Mouse (Mus musculus) midbrain, embryonic 13.5 days (tissue): ENCODE measurements around the gene Rab38. TPM values are rescaled to one million over a fixed set of nuclear protein-coding genes. Genes with fewer than 3 reads are reported as not detected.

ENCODE experiments used
- ATAC-seq: fragments of 200-750 bp; cut with Nextera tagmentation; 2 replicates; pipeline ENCODE4 v1.8.0; 2017; ENCODE audit warnings: mild to moderate bottlenecking, moderate TSS enrichment, moderate library complexity
- H3K27ac ChIP-seq: fragments of 300-500 bp; sonication (generic); 2 replicates; pipeline ENCODE4 v1.5.1; 2015; ENCODE audit warnings: inconsistent platforms, mild to moderate bottlenecking, moderate library complexity
- H3K27me3 ChIP-seq: fragments of 300-500 bp; sonication (generic); 2 replicates; pipeline ENCODE4 v1.6.1; 2015; ENCODE audit warnings: mild to moderate bottlenecking, inconsistent platforms
- H3K36me3 ChIP-seq: fragments of 300-500 bp; sonication (generic); 2 replicates; pipeline ENCODE4 v1.6.1; 2015; ENCODE audit warnings: mild to moderate bottlenecking, inconsistent platforms
- H3K4me1 ChIP-seq: fragments of 300-500 bp; sonication (generic); replicated peaks from 2 replicates; pipeline ENCODE4 v1.6.1; 2015; ENCODE audit warnings: inconsistent platforms
- H3K4me2 ChIP-seq: fragments of 300-500 bp; sonication (generic); replicated peaks from 2 replicates; pipeline ENCODE4 v1.6.1; 2015; ENCODE audit warnings: moderate library complexity, mild to moderate bottlenecking, inconsistent platforms
- H3K4me3 ChIP-seq: fragments of 300-500 bp; sonication (generic); replicated peaks from 2 replicates; pipeline ENCODE4 v1.5.1; 2015; ENCODE audit warnings: mild to moderate bottlenecking, inconsistent platforms
- H3K9ac ChIP-seq: fragments of 300-500 bp; sonication (generic); replicated peaks from 2 replicates; pipeline ENCODE4 v1.6.1; 2015; ENCODE audit warnings: mild to moderate bottlenecking, inconsistent platforms
- H3K9me3 ChIP-seq: fragments of 300-500 bp; sonication (generic); 2 replicates; pipeline ENCODE4 v1.6.1; 2016; ENCODE audit warnings: mild to moderate bottlenecking, inconsistent platforms
- WGBS: fragments of 180-500 bp; shearing (Covaris S2); methylation state at CpG from one replicate; pipeline ENCODE4 v1.1.7; 2015; 5-methylcytosine and 5-hydroxymethylcytosine counted together
- polyA plus RNA-seq: library from polyadenylated mRNA; unstranded; fragments of >200 nt; fragmentation: Nextera tagmentation; extraction: Ambion mirVana; gene quantifications from 2 replicates; pipeline ENCODE4 v1.2.1, GENCODE M21; 2015

Gene Rab38
- polyA plus RNA-seq, 1 experiment from 2014 or later: 1.6 TPM

DNA sequence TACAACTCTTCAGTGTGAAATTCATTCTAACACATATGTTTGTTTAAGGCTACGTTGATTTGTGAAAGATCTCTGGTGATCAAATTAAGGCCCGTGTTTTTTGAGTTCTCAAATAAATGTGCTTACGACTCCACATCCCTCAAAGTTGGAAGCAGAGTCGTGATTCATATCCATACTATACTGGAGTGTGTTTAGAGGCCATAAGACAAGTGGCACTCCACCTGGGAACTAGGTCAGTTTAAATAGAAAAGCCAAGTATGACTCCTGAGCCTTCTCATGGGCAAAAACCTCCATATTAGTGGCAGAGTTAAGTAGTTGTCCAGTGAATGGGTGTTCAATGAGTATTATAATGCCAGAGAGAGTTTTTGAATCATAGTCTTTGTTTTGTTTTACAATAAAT lies 13.4 kb downstream of the Rab38 start:
- ATAC-seq: no peak
- no peak overlapping the region for H3K9ac ChIP-seq
- no peaks in the 10 kb centered on the region for H3K36me3 ChIP-seq
- no peaks in the 10 kb centered on the region for H3K4me1 ChIP-seq
- WGBS: 88% methylated on average over 4 of the region's 4 CpGs
- H3K4me2 ChIP-seq: no peak overlapping the region
- H3K27ac ChIP-seq: no peak overlapping the region
- no peaks in the 10 kb centered on the region for H3K9me3 ChIP-seq
- H3K27me3 ChIP-seq: no peaks in the 10 kb centered on the region
- no peak overlapping the region for H3K4me3 ChIP-seq

DNA sequence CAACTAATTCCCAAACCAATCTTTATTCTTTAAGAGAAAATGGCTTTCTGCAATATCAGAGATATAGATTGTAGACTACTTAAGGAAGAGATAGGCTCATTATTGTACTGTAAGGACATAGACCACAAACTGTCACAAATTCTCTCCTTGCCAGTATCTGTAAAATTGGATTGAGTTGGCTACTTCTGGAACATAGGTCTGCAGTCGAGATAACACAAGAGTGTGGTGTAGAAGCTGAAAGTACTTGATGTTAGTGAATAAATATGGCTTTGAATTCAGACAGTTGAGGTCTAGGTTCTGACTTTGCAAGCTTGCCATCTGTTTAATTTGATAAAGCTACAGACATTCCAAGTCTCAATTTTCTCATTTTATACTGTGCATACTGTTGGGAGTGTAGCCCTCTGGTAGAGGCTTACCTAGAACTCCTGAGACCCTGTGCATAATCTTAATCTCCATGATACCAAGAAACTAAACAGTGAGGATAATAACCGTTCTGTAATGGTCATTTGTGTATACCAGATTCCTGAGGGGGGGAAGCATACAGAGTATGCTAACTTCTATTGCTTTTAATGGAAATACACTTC lies 15.3 kb downstream of the Rab38 start:
- ATAC-seq: no peak
- H3K9ac ChIP-seq: no peak overlapping the region
- no peak overlapping the region for H3K4me2 ChIP-seq
- H3K4me3 ChIP-seq: no peak overlapping the region
- no peaks in the 10 kb centered on the region for H3K27me3 ChIP-seq
- no peaks in the 10 kb centered on the region for H3K4me1 ChIP-seq
- no peaks in the 10 kb centered on the region for H3K9me3 ChIP-seq
- H3K27ac ChIP-seq: no peak overlapping the region
- WGBS: 79% methylated on average over 2 of the region's 2 CpGs
- no peaks in the 10 kb centered on the region for H3K36me3 ChIP-seq

DNA sequence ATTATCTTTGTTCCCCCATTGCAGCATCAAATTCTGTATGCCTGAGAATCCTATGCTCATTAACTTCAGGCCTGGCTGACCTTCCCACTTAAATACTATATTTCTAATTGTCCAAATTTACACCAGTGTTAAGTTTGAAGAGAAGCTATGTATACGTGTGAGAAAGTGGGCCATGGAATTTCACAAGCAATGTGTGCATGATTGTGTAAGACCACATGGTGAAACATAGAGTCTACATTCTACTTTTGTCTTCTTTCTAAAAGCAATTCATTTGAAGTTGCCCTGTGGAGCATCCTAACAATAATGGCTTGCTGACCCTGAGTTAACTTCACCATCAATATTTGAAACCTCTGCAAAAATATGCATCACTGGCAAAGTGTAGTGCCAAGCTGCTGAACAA lies 23.2 kb downstream of the Rab38 start:
- Histone ChIP-seq H3K9me3 (no peaks in the 10 kb centered on the region), H3K4me2 (no peak overlapping the region), H3K27ac (no peak overlapping the region), H3K27me3 (no peaks in the 10 kb centered on the region), H3K36me3 (no peaks in the 10 kb centered on the region), H3K4me3 (no peak overlapping the region), H3K9ac (no peak overlapping the region), H3K4me1 (no peaks in the 10 kb centered on the region)
- WGBS: 74% methylated on average over 1 of the region's 1 CpGs
- no peak for ATAC-seq

DNA sequence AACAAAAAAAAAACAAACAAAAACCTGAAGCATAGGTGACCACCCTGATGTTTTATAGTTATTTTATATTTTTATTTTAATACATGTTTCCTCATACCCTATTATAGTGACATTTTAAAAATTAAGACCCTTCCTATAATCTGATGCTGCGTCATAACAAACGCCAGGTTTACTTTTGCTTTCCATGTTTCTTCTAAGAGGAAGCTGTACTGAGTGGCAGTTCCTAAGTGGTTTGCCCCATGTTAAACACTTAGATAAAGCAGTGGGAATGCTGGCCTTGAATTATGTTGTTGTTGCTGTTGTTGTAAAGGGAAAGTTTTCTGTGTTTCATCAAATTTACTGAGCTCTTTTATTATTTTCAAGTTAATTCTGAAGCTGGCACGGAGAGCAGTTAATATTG lies 27.8 kb downstream of the Rab38 start:
- H3K27me3 ChIP-seq: no peaks in the 10 kb centered on the region
- no peaks in the 10 kb centered on the region for H3K9me3 ChIP-seq
- H3K4me3 ChIP-seq: no peak overlapping the region
- no peak overlapping the region for H3K27ac ChIP-seq
- 93% methylated on average over 3 of the region's 3 CpGs for WGBS
- H3K9ac ChIP-seq: no peak overlapping the region
- H3K4me1 ChIP-seq: no peaks in the 10 kb centered on the region
- no peak for ATAC-seq
- no peaks in the 10 kb centered on the region for H3K36me3 ChIP-seq
- no peak overlapping the region for H3K4me2 ChIP-seq

DNA sequence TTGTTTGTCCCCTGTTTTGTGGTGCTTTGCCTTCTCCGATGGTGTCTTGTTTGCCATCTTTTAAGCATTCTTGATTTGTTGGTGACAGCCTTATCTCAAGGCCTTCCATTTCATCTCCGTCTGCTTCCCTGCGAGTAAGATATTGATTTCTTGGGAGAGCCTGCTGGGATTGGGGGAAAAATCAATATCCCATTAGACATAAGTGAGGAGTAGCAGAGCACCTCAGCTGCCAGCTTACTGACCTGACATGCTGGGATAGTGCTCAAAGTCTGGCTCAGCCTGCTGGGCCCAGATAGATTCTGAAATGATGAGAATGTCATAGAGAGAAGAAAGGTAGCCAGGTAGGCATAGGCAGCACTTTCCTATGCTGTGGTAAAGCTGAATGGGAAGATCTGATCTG lies 37.7 kb downstream of the Rab38 start:
- Histone ChIP-seq H3K9ac (no peak overlapping the region), H3K4me2 (no peak overlapping the region), H3K9me3 (no peaks in the 10 kb centered on the region), H3K4me1 (no peaks in the 10 kb centered on the region), H3K36me3 (no peaks in the 10 kb centered on the region), H3K4me3 (no peak overlapping the region), H3K27me3 (no peaks in the 10 kb centered on the region), H3K27ac (no peak overlapping the region)
- 74% methylated on average over 3 of the region's 3 CpGs for WGBS
- ATAC-seq: peak; percentile 63; the same call in 1 of the 2 replicates

DNA sequence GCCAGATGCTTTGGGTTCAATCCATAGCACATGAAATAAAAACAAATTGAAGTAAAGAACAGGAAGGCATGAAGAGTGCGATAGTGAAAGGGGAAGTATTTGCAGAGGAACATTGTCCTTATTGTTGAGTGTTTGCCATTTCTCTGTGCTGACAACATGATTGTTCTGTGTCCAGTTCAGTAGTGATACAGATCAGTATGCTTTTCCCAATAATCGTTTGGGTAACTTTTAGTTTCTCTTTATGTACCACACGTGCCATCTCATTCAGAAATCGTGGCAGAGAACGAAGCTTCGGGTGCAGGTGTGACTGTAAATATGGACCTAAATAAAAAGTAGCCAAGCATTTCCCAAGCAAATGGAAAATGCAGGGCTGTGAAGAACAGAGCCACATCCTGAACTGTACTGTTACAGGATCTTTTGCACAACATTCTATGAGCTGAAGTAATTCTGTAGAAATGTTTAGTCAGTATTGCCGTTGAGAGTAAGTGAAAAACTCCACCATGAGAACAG lies 52.1 kb downstream of the Rab38 start:
- WGBS: 92% methylated on average over 7 of the region's 7 CpGs
- ATAC-seq: no peak
- no peaks in the 10 kb centered on the region for H3K9me3 ChIP-seq

DNA sequence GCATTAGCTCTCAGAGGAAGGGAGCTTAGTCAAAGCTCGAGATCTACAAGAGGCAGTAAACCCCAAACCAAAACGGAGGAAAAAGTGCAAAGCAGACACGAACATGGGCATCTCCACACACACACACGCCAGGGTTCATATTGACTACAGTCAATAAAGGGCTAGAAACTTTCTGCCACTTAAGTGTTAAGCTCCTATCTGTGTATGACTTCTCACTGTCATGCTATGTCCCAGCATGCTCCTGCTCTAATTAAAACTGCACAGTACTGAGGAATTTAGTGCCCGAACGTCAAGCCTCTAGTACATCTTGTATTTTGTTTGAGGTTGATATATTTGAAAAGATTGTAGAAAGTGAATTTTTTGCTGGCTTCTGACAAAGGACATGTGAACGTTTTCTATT lies 52.6 kb downstream of the Rab38 start:
- H3K27ac ChIP-seq: no peak overlapping the region
- no peak overlapping the region for H3K4me2 ChIP-seq
- no peaks in the 10 kb centered on the region for H3K9me3 ChIP-seq
- WGBS: 83% methylated on average over 7 of the region's 7 CpGs
- no peaks in the 10 kb centered on the region for H3K4me1 ChIP-seq
- no peaks in the 10 kb centered on the region for H3K36me3 ChIP-seq
- ATAC-seq: no peak
- H3K4me3 ChIP-seq: no peak overlapping the region
- no peak overlapping the region for H3K9ac ChIP-seq
- H3K27me3 ChIP-seq: no peaks in the 10 kb centered on the region

More for the DNA sequence above, 52.1 kb downstream of the Rab38 start:
- H3K36me3 ChIP-seq: no peaks in the 10 kb centered on the region
- H3K27ac ChIP-seq: no peak overlapping the region
- H3K4me1 ChIP-seq: no peaks in the 10 kb centered on the region
- no peaks in the 10 kb centered on the region for H3K27me3 ChIP-seq
- H3K9ac ChIP-seq: no peak overlapping the region
- H3K4me2 ChIP-seq: no peak overlapping the region
- H3K4me3 ChIP-seq: no peak overlapping the region

DNA sequence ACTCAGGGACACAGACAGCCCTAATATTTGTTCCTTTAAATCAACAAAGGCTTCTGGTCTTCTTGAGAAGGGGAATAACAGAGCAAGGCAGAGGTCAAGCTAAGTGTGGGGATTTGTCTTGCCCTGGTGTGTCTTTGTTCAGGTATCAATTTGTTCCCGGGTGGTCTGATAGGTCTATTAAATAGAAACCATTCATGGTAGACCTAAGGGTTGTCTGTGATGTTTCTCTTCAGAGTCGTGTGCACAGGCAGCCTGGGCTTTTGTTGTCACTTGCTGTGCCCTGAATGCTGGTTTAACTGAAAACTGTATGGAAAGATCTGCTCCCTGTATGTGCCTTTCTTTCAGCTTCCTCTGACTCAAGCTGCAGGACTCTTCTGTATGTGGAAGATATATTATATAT lies 60.9 kb downstream of the Rab38 start:
- Histone ChIP-seq H3K9ac (no peak overlapping the region), H3K4me2 (no peak overlapping the region), H3K4me3 (no peak overlapping the region), H3K36me3 (no peaks in the 10 kb centered on the region), H3K4me1 (no peaks in the 10 kb centered on the region), H3K27ac (no peak overlapping the region), H3K27me3 (no peaks in the 10 kb centered on the region), H3K9me3 (no peaks in the 10 kb centered on the region)
- ATAC-seq: peak; percentile 73
- 8% methylated on average over 2 of the region's 2 CpGs for WGBS

DNA sequence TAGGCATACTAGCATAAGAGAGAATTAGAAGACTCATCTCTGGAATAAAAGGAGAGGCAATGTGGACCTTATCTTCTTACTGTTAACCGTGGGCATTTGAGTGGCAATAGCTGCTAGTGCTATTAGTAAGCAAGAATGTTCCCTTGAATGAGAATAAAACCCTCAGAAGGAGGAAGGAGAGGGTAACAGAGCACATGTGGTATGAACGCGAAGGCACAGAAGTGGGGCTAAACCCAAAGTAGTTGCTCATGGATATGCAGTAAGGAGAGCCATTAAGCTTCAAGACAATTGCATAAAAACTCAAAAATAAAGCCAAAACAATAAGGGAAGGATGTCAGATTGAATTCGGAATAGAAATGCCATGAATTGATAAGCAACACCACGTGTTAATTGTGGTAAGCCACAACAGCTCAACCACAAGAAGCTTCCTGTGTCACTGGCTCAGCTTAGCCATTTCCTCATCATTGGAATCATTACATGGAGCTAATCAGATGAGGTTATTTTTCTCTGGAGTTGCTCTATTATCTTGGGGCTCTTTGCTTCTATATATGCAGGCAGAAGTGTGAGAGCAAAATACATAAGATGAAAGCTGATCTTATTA lies 72.2 kb downstream of the Rab38 start:
- Histone ChIP-seq H3K4me2 (no peak overlapping the region), H3K4me1 (0 out of 2 replicates have a peak, but pooled peaks cover 2% of the 10 kb centered on the region), H3K27me3 (no peaks in the 10 kb centered on the region), H3K27ac (no peak overlapping the region), H3K9ac (no peak overlapping the region), H3K36me3 (no peaks in the 10 kb centered on the region), H3K9me3 (no peaks in the 10 kb centered on the region), H3K4me3 (no peak overlapping the region)
- 90% methylated on average over 5 of the region's 5 CpGs for WGBS
- no peak for ATAC-seq

DNA sequence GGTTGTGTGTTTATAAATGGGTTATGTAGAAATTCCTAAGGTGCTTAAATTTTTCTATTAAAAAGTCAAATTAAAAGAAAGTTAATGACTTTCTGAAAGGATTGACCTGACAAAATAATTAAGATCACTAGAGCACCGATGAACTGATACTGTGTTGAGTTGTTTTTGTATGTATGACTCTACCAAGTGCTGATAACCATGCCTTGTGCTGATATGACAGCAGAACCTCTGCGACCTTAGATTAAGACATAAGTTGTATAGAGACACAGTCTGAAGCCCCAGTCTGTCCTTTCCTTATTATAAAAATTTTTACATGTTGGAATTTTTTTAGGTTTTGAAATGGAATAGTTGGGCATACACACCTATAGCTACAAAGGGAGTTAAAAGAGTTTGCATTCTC lies 79.7 kb downstream of the Rab38 start:
- H3K4me3 ChIP-seq: no peak overlapping the region
- no peaks in the 10 kb centered on the region for H3K36me3 ChIP-seq
- no peak for ATAC-seq
- H3K27ac ChIP-seq: no peak overlapping the region
- 92% methylated on average over 2 of the region's 2 CpGs for WGBS
- H3K27me3 ChIP-seq: no peaks in the 10 kb centered on the region
- H3K9me3 ChIP-seq: no peaks in the 10 kb centered on the region
- no peaks in the 10 kb centered on the region for H3K4me1 ChIP-seq
- no peak overlapping the region for H3K9ac ChIP-seq
- H3K4me2 ChIP-seq: no peak overlapping the region

DNA sequence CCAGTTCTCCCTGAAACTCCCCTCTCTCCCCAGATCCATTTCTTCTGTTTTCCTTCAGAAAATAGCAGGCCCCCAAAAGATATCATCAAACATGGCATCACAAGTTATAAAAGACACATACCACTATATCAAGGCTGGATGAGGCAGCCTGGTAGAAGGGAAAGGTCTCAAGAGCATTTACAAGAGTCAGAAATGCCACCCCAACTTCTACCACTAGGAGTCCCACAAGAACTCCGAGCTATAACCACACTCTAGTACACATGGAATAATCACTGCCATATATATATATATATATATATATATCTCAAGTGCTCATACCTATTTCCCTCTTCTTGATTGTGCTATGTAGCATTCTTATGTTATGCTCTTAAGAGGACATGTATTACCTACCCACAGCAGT lies 92.4 kb downstream of the Rab38 start:
- H3K9ac ChIP-seq: no peak overlapping the region
- no peak overlapping the region for H3K4me2 ChIP-seq
- H3K4me1 ChIP-seq: no peaks in the 10 kb centered on the region
- ATAC-seq: no peak
- H3K4me3 ChIP-seq: no peak overlapping the region
- H3K27ac ChIP-seq: no peak overlapping the region
- H3K9me3 ChIP-seq: no peaks in the 10 kb centered on the region
- H3K36me3 ChIP-seq: no peaks in the 10 kb centered on the region
- 78% methylated on average over 1 of the region's 1 CpGs for WGBS
- no peaks in the 10 kb centered on the region for H3K27me3 ChIP-seq

DNA sequence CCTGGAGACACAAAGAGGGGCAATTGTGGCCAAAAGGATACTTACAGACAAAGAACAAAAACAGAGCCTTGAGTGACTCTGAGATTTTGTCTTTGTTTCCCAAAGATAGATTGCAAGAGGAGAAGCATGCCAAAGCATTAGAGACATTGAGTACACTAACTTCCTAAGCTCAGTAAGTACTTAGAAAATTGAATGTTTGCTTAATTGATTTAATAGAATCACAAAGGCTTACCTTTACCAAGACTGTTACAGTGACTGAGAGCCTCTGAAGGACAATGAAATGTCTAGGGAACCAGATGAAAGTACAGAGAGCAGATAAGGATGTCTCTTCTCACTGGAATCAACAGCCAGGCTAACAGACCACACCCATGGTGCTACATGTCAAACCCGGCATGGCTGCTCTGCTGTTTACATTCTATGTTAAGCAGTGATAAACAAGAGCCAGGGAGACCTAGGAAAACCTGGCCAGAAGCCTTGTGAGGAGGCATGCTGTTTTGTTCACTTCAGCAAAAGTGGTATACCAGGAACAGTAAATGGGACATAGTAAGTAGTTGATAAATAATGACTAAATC lies 97.1 kb downstream of the Rab38 start:
- no peak for ATAC-seq
- Histone ChIP-seq H3K27me3 (no peaks in the 10 kb centered on the region), H3K4me1 (no peaks in the 10 kb centered on the region), H3K27ac (no peak overlapping the region), H3K36me3 (no peaks in the 10 kb centered on the region), H3K4me3 (no peak overlapping the region), H3K4me2 (no peak overlapping the region), H3K9me3 (no peaks in the 10 kb centered on the region), H3K9ac (no peak overlapping the region)
- 58% methylated on average over 1 of the region's 1 CpGs for WGBS

DNA sequence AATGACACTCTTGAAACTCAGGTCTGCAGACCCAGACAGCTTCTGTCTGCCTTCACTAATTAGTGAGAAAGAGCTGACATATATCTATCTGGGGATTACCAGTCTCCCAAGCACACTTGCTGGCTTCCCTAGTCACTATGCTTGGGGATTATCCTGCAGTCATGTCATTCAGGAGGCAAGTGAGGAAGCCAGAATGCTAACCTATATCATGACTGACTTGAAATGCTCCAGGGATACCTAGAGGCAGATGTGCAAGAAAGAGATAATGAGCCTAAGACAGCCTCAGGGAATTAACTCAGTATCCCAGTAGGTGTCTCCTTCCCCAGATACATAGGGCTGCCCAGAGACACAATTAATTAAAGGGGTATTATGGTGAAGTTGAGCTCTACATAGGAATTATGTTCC lies 106.1 kb downstream of the Rab38 start:
- Histone ChIP-seq H3K9me3 (no peaks in the 10 kb centered on the region), H3K4me1 (peaks cover 5% of the 10 kb centered on the region), H3K36me3 (no peaks in the 10 kb centered on the region), H3K27me3 (no peaks in the 10 kb centered on the region), H3K27ac (no peak overlapping the region), H3K4me2 (no peak overlapping the region), H3K4me3 (no peak overlapping the region), H3K9ac (no peak overlapping the region)
- peak; percentile 77 for ATAC-seq
